Mouse (Mus musculus) CH12.LX (cell line): ENCODE data around the gene Gm45837.

Source experiments
- CTCF ChIP-seq, 2 experiments: IDR thresholded peaks in 1 of 2; conservative IDR thresholded peaks in 1 of 2; 2 replicates each; pipeline ENCODE4 v1.5.1; 2011 to 2012; ENCODE audit warnings: low read depth in 2 of 2, low read length in 2 of 2, improper control_type of control experiment in 1 of 2, inconsistent platforms in 1 of 2, mild to moderate bottlenecking in 1 of 2, moderate library complexity in 1 of 2
- MAZ ChIP-seq: IDR thresholded peaks from 2 replicates; pipeline ENCODE4 v1.6.1; 2012; ENCODE audit warnings: low read depth, mild to moderate bottlenecking, inconsistent platforms, low read length, improper control_type of control experiment, moderate library complexity
- MEF2A ChIP-seq: IDR thresholded peaks from 2 replicates; pipeline ENCODE4 v1.6.1; 2014; ENCODE audit warnings: low read depth, mild to moderate bottlenecking, inconsistent platforms, low read length, improper control_type of control experiment, borderline replicate concordance
- POLR2A ChIP-seq: IDR thresholded peaks from 2 replicates; pipeline ENCODE4 v1.6.1; 2011; ENCODE audit warnings: low read depth, mild to moderate bottlenecking, improper control_type of control experiment, low read length
- ZKSCAN1 ChIP-seq: IDR thresholded peaks from 2 replicates; pipeline ENCODE4 v1.6.1; 2012; ENCODE audit warnings: low read depth, inconsistent platforms, low read length, improper control_type of control experiment, borderline replicate concordance

- no peak for TF ChIP-seq CTCF (conservative IDR thresholded peaks at IDR 0.05 in 1 of 2, IDR thresholded peaks at IDR 0.05 in 1 of 2; ENCODE audit: low read depth in 2 of 2, low read length in 2 of 2)
- no peak for TF ChIP-seq MEF2A
- no peak for TF ChIP-seq POLR2A
- TF ChIP-seq ZKSCAN1 = no peak
- TF ChIP-seq MAZ = no peak
Observed at GRCm38 (mm10) chr7:101456318-101456717, 45.6 kb downstream of the Gm45837 start.
